17 mouse cellular contexts compared by ENCODE assay signal in genomic region chr2:5561446-5561845, GRCm38 (mm10).
"Had no signal": no experiment of that assay in that cellular context is flagged by ENCODE, and none has a peak within 500 bp of the region (broad histone marks: within the 10 kb centered on the region; RNA-seq: fewer than 3 reads in every experiment).

No protein-coding gene starts in this region.

- H3K9ac ChIP-seq: neural tube, embryonic 12.5 days; neural tube, embryonic 13.5 days; neural tube, embryonic 15.5 days; stomach, embryonic 15.5 days had no signal

- H3K4me3 ChIP-seq: neural tube, embryonic 12.5 days; neural tube, embryonic 13.5 days; neural tube, embryonic 15.5 days; stomach, embryonic 15.5 days had no signal

- H3K4me1 ChIP-seq: neural tube, embryonic 12.5 days; neural tube, embryonic 13.5 days; neural tube, embryonic 15.5 days; stomach, embryonic 15.5 days had no signal

- H3K27me3 ChIP-seq: neural tube, embryonic 12.5 days; neural tube, embryonic 13.5 days; neural tube, embryonic 15.5 days; stomach, embryonic 15.5 days had no signal

- H3K9me3 ChIP-seq: neural tube, embryonic 12.5 days; neural tube, embryonic 13.5 days; neural tube, embryonic 15.5 days; stomach, embryonic 15.5 days had no signal

- DNase-seq: retina, postnatal 1 day; right cerebral cortex, adult 18-20 months; right cerebral cortex, postnatal 14 days; right cerebral cortex, postnatal 25 days; right cerebral cortex, postnatal 4 days; spleen, adult 18-20 months; thymus, adult 18-20 months; thymus, adult 2 months; thymus, postnatal 14 days; thymus, postnatal 25 days; thymus, postnatal 36 days; thymus, postnatal 4 days had no signal

- H3K27ac ChIP-seq: neural tube, embryonic 12.5 days; neural tube, embryonic 13.5 days; neural tube, embryonic 15.5 days; stomach, embryonic 15.5 days; stomach, postnatal 0 days had no signal

- H3K4me2 ChIP-seq: neural tube, embryonic 12.5 days; neural tube, embryonic 13.5 days; neural tube, embryonic 15.5 days; stomach, embryonic 15.5 days had no signal

- H3K36me3 ChIP-seq: neural tube, embryonic 12.5 days; neural tube, embryonic 13.5 days; stomach, embryonic 15.5 days had no signal
